Mouse (Mus musculus): Measurements from ENCODE around the gene Casp8.
"Not testable (repeated sequence)": the region's sequence is repeated elsewhere in the genome, so short reads cannot be mapped to it uniquely, and the experiment has no call there.

DNA sequence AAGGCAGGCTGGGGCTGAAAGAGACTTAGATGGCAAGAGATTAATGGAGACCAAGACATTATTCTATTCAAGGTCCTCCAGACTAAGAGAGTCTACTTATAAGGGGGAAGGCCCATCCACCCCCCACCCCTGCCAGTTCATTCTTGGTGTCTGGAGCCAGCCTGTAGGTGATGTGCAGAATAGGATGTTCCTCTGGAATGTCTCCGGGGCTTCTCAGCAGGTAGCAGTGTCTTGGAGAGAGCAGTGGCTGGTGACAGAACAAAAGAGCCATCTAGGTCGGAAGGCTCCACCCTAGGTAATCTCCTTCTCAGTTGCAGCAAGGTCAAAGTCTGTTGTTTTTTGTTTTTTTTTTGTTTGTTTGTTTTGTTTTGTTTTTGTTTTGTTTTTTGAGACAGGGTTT lies 84.1 kb downstream of the Casp8 start:
- TF ChIP-seq CTCF (IDR thresholded peaks at IDR 0.05; ENCODE audit: borderline replicate concordance, control insufficient read depth, extremely low read depth, insufficient read depth, low read length, poor library complexity); POLR2A (IDR thresholded peaks at IDR 0.05; ENCODE audit: control insufficient read depth, extremely low read depth, insufficient read depth, low read length, poor library complexity): not testable (repeated sequence)
